Mouse (Mus musculus) retina, postnatal 1 day (tissue): ENCODE data around the gene Smoc1.

Source experiments
- DNase-seq: peaks from one replicate; pipeline ENCODE4 v3.0.0-alpha.2; 2012

The Smoc1 gene

DNA sequence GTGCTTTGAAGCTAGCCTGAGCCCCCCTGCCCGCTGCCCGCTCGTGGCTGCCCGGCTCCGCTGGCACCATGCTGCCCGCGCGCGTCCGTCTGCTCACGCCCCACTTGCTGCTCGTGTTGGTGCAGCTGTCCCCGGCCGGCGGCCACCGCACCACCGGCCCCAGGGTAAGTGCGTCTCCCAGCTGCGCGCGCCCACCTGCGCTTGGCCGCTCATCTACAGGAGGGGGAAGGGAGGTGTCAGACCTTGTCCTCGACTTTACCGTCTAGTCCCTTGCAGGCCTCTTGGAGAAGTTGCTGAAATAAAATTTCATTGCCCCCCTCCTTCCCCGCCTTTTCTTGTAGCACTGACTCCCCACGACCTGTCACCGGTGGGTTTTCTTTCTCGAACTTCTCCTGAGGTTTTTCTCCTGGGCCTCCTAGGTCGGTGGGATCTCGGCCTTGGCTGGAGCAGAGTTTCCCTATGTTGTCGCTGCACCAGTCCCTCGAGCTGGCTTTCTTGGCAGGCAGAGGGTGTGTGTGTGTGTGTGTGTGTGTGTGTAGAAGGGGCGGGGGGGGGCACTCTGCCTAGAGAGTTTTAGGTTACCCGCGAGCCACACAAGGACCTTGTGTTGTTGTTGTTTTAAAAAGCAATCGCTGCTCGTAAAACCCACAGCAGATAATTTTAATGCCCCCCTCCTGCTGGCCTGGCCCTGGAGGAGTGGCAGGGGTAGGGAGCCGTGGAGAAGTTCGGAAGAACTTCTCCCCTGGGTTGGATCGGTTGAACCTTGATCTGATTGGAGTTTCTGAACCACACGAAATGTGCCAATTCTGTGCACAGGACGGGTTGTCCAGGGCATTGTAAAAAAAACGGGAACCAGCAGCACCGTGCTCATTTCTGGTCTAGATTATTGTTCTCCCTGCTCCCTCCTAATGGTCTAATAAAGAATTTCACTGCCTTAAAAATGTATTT, 661 bp downstream of the Smoc1 start:
- DNase-seq, result no peak

DNA sequence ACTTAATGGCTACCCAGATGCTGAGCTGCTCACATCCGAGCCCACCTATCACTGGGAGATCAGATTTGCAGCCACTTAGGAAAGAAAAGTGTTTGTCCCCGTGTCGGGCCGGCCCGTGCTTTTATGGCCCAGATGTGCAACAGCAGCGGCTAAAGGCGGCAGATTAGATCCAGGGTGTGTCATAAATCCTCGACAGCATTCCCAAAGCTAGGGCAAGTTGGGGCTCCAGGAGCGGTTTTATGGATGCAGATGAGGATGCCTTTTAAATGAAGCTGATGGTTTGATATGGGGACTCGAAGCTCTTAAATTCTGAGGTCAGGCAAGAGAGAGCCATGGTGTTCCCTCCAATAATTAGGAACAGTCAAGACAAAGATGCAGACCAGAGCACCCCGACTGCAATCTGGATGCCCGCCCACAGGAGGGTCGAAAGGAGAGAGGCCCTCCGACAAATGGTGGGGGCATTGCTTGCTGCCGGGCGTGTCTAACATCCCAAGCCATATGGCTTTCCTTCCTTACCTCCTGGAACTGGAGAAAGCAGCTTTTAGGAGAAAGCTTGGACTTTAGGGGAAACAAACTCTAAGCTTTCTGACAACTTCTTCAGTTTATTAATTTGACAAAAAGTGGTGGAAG, 1.8 kb downstream of the Smoc1 start:
- DNase-seq, result no peak

DNA sequence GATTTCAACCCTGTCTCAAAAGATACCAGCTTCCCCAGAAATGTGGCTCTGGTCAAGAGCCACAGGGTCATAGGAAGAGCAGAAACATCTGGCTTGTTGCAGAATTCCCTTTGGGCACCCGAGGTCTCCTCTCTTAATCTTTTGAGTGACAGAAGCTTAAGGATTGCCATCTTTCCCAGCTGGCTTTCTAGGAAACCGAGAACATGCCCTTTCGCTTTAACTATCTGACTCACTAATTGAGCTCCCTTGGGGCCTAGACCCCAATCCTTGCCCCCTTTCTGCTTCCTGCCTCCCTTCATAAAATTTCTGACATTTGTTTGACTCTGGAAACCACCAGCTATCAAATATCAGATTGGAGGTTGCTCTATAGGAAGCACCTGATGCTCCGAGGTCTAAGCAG, 3.1 kb downstream of the Smoc1 start:
- no peak for DNase-seq

DNA sequence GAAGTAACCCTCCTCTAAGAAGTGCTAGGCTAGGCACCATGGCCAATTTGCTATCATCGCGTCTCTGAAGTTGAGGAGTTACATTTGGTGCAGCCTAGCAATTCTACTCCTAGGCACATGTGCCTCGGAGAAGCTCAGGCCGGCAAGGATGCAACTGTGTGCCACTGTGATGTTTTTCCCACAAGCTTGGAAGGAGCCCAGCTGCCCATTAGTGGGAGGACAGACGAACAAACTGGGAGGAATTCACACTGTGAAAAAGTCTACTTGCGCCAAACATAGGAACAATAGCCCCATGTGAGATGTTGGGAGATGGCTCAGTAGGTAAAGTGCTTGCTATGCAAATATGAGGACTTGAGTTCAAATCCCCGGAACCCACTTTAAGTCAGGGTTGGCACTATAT, 5.0 kb downstream of the Smoc1 start:
- DNase-seq, result no peak

DNA sequence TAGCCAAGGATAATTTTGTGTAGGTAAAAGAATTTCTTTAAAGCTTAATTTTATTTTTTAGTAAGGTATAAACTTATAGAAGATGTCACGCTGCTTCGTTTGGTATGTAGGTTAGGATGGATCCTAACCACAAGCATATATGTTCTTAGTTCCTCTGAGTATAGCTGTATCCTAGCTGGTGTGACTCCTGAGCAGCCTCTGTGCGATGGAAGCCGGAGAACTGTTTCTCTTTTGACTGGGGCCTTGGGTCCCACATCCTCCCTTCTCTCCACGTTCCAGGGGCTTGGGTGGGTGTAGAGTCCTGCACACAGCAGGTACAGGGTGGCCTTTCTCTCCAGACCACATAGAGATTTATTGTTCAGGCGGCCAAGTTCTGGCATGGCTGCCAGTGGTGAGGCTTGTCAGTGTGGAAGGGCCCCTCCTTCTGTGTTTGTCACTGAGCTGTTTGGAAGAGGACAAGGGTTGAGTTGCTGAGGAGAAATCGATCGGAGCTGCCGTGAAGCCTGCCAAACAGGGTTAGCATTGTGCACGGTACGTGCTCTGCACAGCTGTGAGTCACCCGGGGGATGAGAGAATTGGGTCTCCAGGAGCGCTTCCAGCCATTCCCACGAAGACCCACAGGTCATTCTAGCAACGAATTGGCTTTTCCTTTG, 6.9 kb downstream of the Smoc1 start:
- peak; percentile 49 for DNase-seq

DNA sequence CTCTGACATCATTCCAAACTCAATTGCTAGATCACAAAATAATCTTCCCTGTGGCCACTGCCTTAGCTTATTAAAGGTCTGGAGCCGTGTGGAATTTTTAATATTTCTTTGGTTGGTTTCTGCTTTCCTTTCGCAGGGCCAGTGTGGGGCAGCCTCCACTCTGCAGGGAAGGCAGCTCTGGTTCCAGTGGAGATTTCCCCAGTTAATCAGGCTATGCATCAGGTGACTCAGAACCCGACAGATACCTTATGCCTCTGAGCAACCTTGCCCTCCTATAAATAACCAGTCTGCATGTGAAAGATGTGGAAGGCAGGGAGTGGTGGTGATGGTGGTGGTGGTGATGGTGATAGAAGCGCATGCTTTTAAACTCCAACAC, 7.4 kb downstream of the Smoc1 start:
- no peak for DNase-seq

DNA sequence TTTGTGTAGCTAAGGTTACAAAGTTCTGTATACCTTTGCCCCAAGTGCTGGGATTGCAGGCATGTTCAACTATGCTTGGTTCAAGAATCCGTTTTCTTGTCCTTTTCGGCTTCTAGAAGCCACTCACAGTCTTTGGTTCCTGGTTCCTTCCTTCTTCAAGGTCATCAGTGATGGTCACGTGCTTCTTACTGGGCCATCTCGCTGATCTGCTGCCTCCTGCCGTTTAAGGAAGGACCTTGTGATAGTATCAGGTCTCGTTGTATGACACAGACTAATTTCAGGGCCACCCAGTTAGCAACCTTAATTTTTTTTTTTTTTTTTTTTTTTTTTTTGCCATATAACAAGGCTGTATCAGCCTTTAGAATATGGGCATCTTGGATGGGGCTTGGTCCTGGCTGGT, 9.2 kb downstream of the Smoc1 start:
- no peak for DNase-seq

DNA sequence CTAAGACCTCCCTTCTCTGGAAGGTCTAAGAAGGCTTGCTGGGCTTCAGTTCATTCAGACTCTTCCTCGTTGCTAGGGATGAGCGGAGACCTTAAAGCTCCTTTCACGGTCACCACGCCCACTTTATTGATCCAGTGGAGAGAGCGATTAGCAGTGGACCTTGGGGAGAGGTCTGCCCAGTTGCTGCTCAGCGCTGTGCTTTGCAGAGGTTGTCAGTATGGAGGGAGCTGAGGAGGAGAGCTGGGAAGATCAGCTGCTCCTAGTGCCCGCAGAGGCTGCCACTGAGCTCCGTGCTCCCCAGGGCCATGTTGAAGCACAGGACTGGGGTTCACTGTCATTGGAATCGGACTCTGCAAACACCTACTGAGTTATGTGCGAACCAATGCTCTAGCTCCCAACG, 17.0 kb downstream of the Smoc1 start:
- peak; percentile 32 for DNase-seq

DNA sequence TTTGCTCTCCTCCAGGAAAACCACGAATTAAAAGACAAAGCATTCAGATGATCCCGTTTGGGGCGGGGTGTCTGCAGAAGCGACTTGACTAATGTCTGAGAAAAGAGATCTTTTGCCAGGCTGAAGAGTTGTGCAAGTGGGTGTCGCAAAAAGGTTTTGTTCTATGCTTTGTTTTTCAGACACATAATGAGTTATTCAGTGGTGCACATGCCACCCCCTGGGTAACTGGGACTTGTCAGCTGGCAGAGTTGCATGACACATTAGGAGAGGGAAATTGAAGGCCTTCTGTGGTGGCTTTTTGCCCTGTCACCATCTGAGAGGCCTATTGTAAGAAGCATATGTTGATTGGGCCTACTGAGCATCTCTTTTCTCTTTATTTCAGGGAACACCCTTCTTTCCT, 20.3 kb downstream of the Smoc1 start:
- DNase-seq, result no peak

DNA sequence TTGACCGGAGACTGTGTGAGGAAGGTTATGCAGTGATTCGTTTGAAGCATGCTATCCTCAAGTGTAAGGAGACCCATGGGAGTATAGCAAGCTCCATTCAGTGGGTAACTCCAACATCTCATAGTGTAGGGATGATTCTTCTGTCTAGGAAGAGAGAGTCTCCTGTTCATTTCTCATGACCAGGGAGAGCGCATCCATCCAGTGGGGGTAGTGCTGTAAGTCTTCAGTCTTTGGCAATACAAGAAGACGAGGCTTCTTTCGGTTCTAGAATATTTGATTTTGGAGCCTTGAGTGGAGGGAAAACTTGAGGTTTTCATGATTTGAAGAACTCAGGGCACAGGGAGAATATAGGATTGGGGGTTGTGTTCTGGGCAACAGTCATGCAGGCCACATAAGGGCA, 23.1 kb downstream of the Smoc1 start:
- DNase-seq, result no peak

DNA sequence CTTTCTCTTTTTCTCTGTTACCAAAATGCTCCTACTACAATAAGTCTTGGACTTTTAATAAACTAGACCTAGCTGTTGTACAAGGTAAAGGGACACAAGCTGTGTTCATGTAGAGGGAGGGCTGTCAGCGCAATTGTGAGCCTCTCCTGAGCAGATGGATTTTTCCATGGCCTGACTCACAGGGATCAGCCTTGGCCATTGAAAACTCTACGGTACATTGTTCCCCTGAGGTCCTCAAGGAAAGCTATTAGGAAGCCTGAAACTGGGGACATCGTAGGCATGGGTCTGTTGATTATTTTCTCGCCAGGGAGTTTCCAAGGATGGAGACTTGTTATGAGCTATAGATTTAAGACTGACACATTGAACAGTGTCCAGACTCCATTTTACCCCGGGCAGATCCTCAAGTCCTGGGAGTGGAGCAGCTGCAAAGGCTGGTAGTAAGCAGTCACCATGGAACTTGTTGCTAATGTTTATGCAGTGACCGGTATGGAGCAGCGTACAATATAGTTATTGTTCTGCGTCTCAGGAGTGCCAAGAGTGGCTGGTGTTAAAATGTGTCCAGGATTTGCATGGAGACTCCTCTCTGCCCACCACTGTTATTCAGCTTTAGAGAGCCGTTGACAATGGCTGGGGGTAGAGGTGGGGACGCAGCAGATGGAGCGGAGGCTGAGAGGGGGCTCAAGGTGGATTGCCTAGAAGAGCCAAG, 28.5 kb downstream of the Smoc1 start:
- peak; percentile 72 for DNase-seq

DNA sequence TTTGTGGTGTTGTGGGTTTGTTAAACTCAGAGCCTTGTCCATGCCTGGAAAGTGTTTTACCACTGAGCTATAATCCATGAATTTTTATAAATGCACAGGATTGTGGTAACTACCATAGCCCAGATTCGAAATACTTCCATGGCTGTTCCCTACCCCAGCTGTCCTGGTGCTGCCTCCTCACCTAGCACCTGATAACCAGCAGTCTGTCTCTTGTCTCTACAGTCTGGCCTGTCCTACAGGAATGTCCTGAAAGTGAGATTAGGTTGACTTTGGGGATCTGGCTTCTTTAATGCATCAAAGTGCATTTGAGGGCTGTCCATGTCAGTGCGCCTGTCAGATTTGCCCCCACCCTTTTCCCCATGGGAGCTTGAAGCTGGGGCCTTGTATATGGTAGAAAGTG, 29.2 kb downstream of the Smoc1 start:
- DNase-seq, result no peak

DNA sequence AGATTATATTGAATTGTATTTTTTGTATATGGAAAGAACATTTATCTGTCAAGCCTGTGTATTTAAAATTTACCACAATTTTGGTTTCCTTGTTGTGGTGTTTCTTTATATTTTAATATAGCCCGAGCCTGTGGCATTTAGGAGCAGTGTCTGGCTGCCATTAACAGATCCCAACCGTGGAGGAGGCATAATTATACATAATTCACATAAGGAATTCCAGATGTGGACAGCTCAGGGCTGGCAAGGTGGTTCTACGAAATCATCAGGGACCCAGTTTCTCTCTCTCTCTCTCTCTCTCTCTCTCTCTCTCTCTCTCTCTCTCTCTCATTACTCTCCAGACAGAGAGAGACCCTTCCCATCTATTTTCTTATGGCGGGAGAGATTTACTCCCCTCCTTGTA, 31.0 kb downstream of the Smoc1 start:
- no peak for DNase-seq

DNA sequence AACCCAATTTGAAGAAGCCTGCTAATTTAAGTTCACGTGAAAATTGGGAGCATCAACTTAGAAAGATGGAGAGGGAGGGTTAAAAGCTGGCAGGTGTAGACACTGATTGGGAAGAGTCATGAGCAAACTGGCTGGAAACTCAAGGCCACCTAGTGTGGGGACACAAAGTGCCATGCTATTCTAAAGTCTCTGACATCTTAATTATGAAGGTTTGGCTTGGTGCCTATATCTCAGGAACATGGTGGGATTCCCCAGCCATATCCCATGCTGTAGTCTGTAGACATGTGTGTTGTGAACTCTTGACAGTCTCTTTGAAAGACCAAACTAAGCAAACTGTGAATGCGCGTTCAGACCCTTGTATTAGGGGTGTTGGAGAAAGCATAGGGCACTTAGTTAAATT, 32.0 kb downstream of the Smoc1 start:
- DNase-seq, result no peak

DNA sequence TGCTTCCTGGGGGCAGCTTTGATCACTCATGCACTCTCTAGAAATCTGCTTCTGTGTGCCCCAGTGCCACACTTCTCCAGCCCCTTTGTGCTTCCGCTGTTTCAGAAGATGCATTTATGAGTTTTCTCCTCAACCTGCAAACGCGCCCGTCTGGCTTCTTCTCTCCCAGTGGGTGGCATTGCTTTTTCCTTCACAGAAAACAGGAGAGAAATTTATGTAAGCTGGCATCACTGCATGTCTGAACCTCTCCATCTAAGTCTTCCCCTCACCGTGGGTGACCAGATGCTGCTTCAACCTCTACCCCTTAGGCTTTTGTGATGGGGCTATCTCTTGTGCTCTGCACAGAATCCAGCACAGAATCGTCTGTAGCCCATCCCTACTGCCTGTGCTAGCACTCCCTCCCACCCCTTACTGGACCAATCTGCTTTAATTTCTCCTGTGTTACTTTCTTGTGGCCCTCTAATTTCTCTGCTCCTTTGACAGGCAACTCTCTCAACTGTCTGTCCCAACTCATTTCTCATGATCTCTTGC, 35.3 kb downstream of the Smoc1 start:
- no peak for DNase-seq

DNA sequence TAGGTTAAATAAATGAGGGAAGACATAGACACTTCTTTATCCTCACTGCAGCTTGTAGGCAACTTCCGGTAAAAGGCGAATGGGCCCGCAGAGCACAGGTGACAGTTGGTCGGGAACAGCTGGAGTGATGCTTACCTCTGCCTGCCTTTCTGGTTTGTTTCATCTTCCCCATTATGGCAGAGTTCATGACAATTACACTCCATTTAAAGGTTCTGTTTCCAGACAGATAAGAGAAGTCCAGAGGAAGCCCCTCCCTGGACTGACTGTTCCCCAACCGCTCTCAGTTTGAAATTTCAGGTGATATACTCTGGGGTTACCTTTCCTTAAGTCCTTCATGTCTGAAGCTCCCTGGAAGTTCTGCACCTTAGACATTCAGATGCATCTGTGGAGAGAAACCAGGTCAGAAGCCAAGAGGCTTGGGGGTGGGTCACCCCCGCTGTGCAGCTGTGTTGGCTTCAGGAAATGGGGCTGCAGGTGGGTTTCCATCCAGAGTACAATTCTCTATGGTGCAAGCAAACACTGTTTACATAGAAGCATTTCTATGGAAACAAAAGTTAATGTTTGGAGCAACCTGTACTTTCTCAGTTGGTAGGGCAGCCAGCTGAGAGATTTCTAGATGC, 36.8 kb downstream of the Smoc1 start:
- no peak for DNase-seq

DNA sequence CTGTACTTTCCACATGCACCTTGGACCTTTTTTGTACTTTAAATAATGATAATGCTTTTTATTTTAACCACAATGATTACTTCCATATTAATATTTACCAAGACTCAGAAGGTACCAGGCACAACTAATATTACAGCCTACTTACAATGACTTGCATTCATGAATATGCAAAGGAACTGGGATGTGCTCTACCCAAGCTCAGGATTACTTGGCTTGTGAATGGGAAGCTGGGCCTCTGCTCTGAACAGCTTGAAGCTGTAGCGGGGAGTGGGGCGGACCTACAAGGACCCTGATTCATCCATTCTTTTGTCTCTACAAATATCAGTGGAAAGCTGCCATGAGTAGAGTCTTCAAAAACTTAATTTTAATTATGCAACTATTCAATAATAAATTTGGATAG, 47.5 kb downstream of the Smoc1 start:
- DNase-seq, result no peak

DNA sequence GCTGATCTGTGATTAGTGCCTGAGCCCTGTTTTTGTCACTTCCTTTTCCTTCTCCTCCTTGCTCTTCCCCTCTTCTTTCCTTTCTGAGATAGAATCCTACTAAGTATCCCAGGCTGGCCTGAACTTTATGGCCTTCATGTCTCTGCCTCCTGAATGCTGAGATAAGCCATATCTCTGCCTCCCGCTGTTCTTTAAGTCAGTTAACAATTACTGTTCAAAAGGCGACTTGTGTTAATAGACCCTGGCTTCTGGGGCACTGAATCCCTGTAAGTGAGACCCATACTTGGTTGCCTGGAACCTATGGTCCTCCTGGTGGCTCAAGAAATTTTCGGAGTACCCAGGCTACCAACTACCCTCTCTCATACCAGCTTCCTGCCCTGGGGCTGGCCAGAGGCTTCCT, 48.3 kb downstream of the Smoc1 start:
- no peak for DNase-seq

DNA sequence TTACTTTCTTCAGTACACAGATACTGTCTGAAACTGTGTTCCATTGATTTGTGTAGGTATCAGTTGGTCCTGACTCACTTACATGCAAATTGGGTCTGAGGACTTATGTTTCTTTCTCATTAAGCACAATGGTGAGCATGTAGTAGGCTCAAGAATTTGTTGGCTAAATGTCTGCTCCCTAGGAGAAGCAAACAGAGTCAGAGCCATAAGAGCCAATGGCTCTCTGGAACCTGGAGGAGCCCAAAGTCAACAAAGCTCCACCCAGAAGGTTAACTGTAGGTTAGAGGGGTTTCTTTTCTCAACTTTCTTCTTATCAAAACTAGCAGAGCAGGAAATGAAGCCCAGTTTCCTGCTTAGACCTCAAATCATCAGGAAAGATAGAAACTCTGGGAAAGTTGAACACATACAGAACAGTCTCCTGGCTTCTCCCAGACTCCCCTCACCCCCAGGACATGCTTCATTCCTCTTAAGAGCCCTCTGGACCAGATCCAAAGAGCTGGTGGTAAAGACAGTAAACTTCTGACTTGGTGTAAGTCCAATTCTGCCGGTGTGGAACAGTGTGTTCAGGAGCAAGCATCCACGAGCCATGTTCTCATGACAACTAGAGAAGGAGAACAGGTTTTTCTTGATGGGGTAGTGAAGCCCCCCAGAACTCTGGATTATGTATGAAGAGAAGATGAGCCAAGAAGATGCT, 51.5 kb downstream of the Smoc1 start:
- no peak for DNase-seq

DNA sequence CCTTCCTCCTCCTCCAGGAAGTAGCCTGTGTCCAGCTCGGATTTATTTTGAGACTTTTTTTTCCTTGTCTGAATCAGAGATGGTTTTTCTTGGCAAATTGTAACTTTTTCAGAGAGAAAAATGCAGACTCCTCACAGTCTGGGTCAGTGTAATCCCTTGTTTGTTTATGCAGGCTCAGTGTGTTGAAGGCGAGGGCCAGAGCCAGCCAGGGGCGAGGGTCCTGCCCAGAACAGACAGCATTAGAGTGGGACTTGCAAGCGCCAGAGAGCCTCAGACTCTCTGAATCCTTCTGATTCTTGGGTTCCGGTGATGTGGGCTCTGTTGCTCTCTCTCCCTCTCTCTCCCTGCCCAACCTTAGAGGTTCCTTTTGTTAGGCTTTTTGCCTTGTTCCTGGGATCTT, 53.7 kb downstream of the Smoc1 start:
- DNase-seq, result no peak

DNA sequence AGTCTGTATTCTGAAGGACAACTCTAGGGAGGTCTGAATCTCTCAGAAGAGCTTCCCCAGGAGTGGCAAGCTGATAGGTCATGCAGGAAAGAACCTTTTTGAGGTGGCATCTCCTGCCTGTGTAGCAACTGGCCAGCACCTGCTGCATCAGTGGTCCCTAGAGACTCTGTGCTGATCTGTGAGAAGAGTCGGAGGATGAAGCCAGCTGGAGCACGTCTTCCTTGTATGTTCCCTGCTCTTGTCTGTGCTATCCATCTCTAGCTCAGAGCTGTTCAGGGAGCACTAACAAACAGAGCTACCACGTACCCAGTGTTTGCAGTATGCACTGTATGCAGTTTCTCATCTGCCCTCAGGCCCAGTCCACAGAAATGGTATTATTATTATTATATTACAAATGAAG, 54.4 kb downstream of the Smoc1 start:
- no peak for DNase-seq

DNA sequence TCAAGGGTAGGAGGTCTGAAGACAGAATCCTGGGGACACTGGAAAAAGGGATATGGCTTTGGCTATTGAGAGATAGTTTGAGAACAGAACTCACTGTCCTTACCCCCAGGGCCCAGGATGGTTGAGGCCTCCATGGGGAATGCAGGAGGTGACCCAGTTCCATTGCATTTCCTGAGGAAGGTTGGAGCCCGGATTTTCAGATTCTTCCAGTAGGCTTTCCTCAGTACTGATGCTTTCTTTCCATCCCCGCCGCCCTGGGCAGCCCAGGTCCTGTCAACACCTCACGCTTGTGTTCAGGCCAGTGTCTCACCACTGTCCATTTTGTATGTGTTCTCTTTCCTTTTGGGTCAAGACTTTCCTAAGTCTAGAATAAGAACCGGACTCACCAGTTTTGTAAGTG, 56.5 kb downstream of the Smoc1 start:
- no peak for DNase-seq
